Mouse (Mus musculus): Measurements from ENCODE around the gene Gphn.
"Not testable (repeated sequence)": the region's sequence is repeated elsewhere in the genome, so short reads cannot be mapped to it uniquely, and the experiment has no call there.

Gene Gphn

DNA sequence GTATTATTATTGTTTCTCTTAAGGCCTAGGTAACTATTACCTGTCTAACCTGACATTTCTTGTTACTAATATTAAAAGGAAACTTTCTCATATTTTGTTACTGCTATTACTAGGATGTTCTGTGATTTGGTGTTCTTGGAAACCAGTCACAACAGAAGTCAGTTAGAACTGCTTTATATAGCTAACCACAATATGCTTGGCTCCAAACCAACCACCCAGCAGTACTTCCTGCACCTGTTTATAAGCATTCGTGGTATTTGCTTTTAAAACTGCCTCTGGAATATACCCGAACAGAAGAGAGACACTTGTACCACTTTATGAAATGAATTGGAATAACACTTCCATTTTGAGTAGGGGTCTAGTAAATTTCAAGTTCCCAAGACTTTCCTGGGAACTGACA is 130.3 kb downstream of the Gphn start:
- no peak for DNase-seq

GRCm38 (mm10) chr12:78389267-78389666 is 163.1 kb downstream of the Gphn start:
- no peak for DNase-seq

GRCm38 (mm10) chr12:78395297-78395696 is 169.1 kb downstream of the Gphn start:
- DNase-seq, result no peak

DNA sequence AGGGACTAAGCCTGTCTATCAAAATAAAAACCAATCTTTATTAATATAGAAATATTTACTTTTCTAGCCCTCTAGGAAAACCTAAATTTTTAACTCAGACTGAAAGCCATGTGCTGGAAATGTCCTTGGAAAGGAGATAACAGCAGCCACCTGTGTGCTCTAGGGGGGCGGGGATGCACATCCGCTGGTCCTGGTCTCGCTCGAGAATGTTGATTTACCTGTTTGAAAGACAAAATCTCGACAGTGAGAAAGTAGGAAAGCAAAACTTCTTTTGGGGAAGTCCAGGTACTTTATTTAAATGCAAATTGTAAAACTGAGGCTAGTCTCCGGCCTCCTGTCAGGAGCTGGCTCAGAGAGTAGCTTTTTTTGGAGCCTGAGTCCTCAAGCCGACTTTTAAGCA is 181.3 kb downstream of the Gphn start:
- DNase-seq, result not testable (repeated sequence)

DNA sequence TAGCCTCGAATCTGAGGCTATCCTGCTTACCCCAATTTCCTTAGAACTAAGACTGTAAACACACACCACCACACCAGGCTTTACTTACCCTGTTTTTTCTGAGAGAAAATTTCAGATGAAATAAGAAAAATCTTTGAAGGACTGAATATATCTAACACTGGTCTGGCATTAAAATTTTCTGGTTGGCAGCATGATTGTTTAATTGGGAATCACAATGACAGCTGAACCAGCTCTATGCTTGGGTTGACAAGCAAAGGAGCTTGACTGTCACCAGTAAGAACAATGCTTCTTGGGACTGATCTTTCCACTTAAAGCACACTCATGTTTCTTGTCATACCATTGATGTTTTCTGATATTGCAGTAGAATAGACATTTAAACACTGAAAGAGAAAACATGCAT is 296.0 kb downstream of the Gphn start:
- DNase-seq, result no peak

DNA sequence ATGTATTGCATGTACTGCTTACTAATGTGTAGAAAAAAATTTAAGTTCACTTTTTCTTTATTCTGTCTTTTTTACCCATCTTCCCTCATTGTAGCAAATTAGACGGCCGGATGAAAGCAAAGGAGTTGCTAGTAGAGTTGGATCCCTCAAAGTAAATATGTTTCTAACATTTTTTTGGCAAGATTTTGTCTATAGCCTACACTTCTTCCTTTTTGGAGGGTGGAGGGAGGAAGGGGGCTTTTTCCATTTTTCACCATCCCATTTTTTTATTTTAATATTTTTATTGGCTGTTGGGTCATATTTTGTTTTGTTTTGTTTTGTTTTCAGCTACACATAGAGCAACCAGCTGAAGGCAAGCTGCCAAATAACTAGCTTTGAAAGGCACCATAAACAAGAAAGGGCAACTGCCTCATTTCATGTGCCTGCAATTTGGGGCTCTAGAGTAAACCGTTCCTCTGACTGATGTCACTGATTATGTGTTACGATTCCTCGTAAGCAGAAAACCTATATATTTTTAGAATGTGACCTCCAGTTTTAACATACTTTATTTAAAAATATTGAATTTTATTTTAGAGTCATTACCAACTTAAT is 296.7 kb downstream of the Gphn start:
- no peak for DNase-seq

DNA sequence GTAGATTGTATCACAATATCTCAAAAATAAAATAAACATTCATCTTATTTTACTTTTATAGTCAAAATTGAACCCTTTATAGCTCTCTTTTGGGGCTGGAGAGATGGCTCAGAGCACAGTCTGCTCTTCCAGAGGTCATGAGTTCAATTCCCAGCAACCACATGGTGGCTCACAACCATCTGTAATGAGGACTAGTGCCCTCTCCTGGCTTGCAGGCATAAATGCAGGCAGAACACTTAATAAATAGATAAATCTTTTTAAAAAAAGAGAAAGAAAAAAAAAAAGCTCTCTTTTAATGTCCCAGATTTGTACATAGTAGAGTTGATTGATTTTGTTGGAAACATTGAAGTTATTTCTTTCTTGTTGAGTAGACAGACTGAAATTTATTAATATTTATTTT is 311.4 kb downstream of the Gphn start:
- DNase-seq, result not testable (repeated sequence)

DNA sequence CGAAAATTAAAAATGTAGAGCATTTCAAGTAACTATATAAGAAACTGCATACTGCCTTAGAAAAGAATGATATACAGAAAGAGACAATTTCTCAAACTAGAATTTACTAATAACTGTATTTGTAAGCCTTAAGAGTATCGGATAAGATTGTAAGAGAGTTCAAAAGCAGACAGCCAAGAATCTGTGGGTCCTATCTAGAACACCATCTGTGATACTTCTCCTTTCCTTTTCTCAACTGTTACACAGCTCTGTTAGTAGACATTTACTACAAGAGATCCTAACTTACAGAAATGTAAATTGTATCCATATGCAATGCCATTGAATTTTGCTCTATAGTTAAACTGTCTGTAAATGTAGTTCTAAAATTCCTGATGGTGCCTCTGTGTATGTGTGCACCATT is 324.7 kb downstream of the Gphn start:
- no peak for DNase-seq

- no peak for DNase-seq
These were observed 405.6 kb downstream of the Gphn start for GRCm38 (mm10) chr12:78631816-78632215.

GRCm38 (mm10) chr12:78639466-78639865 is 413.3 kb downstream of the Gphn start:
- DNase-seq, result no peak

- DNase-seq, result no peak
These were observed 413.9 kb downstream of the Gphn start for GRCm38 (mm10) chr12:78640086-78640485.

DNA sequence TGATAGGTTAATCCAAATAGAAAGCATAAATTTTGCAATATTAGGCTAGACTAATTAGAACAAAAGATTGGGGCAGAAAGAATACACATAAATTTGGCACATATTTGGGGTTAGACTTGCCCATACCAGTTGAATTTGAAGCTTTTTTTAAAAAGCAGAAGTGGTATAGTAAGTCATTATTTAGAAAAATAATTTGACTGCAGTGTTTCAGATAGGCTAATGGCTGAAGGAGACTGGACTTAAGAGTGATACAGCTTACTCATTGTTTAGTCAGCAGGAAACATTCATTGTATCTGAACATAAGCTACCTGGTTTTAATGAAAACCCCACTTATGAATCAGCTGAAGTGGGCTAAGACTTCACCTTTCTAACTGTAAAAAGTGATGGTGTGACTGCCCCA is 415.0 kb downstream of the Gphn start:
- no peak for DNase-seq

GRCm38 (mm10) chr12:78643691-78644090 is 417.5 kb downstream of the Gphn start:
- DNase-seq, result no peak

DNA sequence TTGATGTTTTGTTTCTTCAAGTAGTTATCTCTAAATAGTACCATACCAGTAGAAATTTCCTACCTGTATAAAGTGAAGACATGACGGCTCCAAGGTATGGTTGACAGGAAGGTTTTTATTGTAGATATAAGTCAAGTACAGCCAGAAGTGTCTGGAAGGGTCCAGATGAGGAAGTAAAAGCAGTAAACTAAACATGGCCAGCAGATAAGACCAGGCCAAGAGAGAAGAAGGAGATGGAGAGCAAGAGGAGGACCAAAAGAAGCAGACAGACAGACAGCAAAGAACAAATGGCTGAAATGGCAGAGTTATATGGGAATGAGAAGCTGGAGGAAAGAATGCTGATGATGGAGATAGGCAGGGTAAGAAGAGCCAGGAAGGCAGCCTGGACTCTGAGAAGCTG is 419.1 kb downstream of the Gphn start:
- no peak for DNase-seq

- no peak for DNase-seq
These were observed 433.6 kb downstream of the Gphn start for GRCm38 (mm10) chr12:78659718-78660304.

- no peak for DNase-seq
These were observed 452.1 kb downstream of the Gphn start for GRCm38 (mm10) chr12:78678101-78678806.

DNA sequence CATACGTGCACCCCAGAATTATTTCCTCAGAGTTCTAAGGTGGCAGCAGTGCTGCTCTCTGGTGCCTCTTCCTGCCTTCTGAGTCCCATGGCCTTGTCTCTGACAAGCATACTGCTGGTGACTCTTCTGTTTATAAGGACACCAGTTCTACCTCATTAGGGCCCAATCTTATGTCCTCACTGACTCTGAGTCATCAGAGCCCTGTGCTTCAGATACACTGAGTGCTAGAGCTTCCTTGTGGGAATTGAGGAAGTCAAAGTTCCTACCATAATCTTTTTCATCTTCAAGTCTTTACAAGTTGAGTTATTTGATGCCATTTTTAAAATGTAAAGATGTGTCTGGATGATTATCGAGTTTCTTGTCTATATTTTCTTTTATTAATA is 452.6 kb downstream of the Gphn start:
- no peak for DNase-seq

DNA sequence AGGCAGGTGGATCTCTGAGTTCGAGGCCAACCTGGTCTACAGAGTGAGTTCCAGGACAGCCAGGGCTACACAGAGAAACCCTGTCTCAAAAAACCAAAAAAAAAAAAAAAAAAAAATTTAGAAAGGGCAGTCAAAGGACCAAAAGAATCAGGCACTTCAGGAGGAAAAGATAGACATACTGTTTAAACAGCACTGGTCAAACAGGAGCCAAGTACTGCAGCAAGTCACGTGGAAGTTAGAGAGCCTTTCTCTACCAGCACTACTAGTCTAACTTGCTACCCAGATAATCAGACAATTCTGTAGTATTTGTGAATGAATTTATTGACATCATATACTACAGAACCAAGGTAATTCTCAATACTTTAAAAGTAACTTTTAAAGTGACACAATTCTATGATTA is 454.9 kb downstream of the Gphn start:
- no peak for DNase-seq

DNA sequence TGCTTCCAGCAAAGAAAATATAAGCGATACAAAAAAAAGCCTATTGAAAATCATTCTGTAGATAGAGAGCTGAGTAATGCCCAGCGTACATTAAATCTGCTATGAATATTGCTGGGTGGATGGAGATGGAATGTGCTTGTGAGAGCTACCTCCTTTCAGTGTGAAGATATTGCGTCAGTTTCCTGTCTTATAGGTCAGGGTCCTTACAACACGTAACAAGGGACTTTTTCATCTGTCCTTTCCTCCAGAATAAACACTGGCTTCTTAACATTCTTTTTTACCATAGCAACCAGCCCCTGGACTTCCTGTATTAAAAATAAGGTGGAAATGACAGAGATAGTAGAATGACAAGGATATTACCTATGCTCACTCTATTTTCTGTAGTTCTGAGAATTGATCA is 456.1 kb downstream of the Gphn start:
- no peak for DNase-seq

DNA sequence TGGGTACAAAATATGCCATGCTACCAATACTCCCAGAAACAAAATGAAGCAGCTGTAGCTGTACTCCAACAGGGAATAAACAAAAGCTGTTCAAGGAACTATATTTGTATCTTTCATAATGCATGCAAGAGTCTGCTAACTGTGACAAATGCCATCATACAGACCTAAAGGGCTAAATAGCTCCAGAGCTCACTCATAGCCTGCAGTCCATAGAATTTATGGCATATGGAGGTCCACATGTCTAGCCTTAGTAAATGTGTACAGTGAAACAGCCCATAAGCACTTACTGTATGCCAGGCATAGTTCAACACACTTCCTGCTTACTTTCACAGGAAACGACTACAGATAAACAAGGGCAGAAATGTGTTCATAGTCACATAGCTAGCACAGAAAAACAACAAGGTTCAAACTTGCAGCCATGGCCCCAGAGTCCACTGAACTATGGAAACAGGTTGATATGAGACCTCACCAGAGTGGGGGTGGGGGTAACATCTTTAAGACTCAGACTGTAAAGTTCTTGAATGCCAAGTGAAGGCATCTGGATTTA is 459.6 kb downstream of the Gphn start:
- DNase-seq, result no peak

DNA sequence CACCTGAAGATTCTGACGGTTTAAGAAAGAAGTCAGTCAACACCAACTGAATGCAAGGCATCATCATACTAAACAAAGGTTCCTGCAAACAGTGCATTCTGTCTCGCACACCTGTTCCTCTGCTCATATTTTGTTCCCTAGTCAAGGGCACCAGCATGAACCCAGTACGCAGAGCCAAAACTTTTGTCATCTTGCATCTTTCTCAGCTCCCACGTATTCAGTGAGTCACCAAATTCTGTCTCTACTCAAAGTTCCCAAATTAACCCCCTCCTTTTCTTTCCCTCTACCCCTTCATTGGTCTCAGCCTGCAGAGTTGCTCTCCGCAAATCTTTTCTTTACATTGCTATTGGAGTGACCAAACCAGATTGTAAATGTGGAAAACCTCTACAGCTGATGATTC is 462.7 kb downstream of the Gphn start:
- DNase-seq, result peak; percentile 39

GRCm38 (mm10) chr12:78691325-78691724 is 465.1 kb downstream of the Gphn start, which contains the start of gene Fam71d:
Gene Fam71d, plus strand, starts transcription at chr12:78691535.
- no peak for DNase-seq

GRCm38 (mm10) chr12:78693281-78693680 is 467.1 kb downstream of the Gphn start:
- DNase-seq, result no peak

- no peak for DNase-seq
These were observed 491.6 kb downstream of the Gphn start for GRCm38 (mm10) chr12:78717783-78718182.
